Mouse (Mus musculus) cerebellum, adult 2 months (tissue): ENCODE measurements around the gene Ppme1.

Experiments
- CTCF ChIP-seq: fragments of 200-500 bp; IDR thresholded peaks from 2 replicates; pipeline ENCODE4 v1.5.1; 2011; ENCODE audit warnings: low read depth, mild to moderate bottlenecking, control low read depth, low read length, moderate library complexity, borderline replicate concordance; ENCODE audit not compliant: insufficient read depth
- POLR2A ChIP-seq: fragments of 200-500 bp; IDR thresholded peaks from 2 replicates; pipeline ENCODE4 v1.6.1; 2011; ENCODE audit warnings: low read length, control low read depth, borderline replicate concordance; ENCODE audit not compliant: insufficient read depth

GRCm38 (mm10) chr7:100392265-100392664 lies 20.2 kb upstream of the Ppme1 start:
- no peak for TF ChIP-seq POLR2A
- no peak for TF ChIP-seq CTCF
